Mouse (Mus musculus) adrenal gland, adult 8-10 months (tissue): ENCODE measurements at regions not wholly inside any gene's neighbourhood (a gene's known extent, or its start where the extent isn't known, plus 50 kb on each side); places are given as distances from the start of the nearest gene placed in this dataset.

Experiments
- DNase-seq: peaks from one replicate; pipeline ENCODE4 v3.0.0; 2022

DNA sequence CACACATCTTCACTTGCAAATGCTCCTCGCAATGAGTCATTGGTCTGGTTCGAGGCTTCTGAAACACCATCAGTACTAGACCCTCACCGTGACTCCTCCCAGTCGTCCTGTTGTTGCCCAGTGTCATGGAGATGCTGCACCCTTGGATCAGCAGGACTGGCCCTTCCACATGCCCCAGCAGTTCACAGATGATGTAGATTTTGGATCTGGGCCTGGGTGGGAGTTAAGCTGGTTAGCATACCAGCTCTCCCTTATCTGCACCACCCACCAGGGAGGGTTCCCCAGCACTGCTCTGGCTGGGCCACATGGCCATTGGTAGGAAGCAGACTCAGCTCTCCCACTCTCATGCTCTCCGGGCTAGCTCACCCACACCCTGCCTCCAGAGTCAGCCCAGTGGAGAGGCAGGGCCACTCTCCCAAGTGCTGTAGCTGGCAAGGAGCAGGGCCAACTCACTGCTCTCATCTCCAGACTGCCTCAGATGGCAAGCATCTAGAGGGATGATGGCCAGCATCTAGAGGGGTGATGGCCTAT lies 60.8 kb upstream of the Thy1 start:
- no peak for DNase-seq

DNA sequence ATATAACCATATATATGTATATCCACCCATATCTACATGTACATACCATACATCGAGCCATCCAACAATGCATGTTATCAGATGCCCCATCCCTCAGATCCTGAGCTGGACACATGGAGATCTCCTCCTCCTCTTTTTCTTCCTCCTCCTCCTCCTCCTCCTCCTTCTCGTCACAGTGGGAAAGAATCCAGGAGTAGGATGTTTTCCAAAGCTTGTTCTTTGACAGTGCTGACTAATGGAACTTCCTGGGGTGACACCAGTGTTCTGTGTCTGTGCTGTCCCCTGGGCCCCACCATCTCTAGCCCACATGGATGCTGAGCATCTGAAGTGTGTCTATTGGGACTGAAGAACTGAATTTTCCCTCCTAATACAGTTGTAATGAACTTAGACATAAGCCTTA lies 60.0 kb upstream of the Thy1 start:
- DNase-seq: no peak

DNA sequence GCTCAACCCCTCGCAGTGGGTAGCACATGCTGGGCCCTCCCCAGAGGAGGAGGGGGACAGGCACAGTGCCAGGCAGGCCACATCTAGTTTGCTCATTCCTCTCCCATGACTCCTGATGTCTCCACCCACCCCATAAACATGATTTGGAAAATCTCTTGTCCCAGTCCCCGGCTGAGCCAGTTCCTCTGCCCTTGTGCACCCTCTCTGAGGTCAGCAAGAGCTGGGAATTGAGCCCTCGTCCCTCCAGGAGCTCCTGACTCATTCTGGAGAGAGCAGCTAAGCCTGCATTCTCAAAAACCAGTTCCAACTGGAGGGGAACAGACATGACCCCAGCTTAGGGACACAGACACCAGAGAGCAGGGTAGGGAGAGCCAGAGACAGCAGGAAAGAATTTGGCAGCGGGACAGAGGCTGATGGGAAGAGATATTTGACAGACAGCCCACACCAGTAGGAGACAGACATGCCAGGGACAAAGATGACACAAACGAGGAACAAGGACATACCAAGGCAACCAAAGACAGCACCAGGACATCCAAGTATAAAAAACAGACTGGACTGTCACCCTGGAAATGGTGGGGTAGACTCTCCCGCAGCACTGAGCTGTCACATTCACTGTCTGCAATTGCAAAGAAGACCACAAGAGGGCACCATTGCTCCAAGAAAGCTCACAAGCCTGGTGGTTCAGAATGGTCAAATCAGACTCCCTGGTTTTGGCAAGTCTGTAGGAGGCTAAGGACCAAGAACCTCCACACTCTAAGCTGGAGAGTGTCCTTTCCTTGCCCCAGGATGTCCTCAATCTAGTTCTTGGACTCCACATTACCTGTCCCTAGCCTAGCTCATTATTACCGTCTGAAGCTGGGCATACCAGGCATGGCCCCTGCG lies 58.8 kb upstream of the Thy1 start:
- peak; percentile 70 for DNase-seq

DNA sequence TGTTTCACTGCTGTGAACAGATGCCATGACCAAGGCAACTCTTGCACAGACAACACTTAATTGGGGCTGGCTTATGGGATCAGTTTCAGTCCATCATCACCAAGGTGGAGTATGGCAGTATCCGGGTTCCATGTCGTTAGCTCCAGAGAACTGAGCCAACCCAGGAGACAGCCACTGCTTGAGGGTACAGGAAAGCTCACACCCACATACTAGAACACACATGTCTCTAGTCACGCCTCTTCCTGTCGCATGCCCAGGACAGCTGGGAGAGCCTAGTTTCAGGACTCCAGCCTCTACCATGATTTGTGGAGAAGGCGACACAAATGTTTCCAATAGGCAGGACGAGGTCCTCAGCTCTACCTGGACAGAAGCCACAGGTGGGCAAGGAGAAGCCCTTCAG lies 55.2 kb upstream of the Thy1 start:
- no peak for DNase-seq

DNA sequence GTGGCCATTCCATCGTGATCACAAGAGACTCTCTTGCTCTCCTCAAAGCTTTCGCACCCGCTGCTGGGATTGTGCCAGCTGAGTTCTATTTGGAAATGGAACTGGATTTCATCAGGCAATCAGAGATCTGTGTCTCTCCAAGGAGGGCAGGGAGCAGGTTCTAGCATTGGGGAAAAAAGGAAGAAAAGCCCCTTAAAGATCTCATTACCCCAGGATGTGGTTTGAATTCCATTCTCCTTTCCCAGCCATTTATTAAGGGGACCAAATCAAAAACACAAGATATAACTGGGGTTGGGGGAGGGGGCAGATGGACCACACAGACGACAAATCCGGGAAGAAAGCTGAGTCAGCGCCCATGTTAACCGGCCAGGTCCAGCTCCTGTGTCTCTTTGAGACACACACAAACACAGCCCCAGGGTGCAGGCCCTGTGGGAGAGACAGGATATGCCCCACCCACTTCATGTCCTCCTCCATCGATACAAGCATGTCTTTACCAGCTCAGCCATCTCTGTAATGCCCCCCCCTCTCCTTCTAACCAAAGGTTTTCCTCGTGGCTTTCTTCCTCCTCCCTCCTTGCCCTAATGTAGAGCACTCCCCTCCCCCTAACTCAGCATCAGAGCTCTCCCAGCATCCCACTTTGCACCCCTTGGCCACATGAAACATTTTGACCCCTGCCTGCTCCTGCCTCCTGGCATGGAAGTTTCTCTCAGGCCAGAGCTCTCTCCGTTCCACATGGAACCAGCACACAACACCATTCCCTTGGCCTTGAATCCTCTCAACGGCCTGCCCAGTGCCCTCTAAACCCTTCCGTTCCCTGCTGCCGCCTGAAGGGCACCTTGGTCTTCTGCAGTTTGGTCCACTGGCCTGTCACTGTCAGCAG lies 54.0 kb upstream of the Thy1 start:
- no peak for DNase-seq

DNA sequence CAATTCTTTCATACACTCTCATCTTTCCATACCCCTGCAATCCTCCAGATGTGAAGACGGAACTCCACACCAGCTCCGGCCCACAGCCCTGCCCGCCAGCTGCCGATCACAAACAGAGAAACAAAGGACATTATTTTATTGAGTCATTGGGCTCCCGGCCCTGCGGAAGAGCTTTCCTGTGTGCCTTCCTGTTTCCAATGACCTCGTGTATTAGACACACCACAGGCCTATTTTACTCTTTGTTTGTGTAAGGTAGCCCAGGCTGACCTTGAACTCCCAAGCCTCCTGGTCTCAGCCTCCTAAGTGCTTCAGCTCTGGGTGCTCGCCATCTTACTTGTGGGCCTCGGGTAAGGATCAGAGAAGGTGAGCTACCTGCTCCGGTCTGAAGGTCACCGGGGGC lies 53.1 kb upstream of the Thy1 start:
- DNase-seq: no peak

DNA sequence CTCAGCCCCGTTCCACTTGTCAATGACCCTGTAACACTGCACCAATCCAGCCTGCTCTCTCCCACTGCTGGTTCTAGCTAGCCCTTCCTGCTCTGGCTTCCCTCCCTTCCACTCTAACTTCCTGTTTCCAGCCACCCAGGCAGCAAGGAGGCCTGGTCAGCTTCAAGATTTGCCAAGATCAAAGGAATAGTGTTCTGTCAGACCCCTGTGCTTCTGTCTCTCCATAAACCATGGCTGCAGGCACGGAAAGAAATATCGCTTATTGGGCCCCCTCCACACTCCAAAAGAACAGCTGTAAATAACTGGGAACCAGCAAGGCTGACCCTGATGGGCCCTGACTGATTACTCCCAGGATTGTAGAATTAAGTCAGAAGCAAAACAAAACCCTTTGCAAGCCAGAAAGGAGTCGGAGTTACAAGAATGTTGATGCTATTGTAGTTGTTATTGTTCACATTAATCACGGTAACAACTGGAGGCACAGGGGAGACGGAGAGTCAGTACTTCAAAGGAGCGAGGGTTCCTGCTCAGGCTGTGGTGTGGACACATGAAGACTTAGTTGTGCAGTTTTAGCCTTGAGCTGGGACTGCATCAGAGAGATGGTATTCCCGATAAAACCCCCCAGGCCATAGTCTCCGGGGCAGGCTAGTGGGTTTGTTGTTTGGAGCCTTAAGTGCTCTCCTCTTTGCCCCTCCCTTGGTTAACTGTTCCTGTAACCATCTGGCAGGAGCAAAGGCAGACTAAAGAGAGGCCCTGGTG lies 49.8 kb upstream of the Thy1 start:
- no peak for DNase-seq
